Mouse (Mus musculus): ENCODE measurements around the gene Psmc5. TPM values are rescaled to one million over a fixed set of nuclear protein-coding genes. Genes with fewer than 3 reads are reported as not detected.

Psmc5 gene
- total RNA-seq, 2 experiments from 2014 or later: 107 to 109 TPM

DNA sequence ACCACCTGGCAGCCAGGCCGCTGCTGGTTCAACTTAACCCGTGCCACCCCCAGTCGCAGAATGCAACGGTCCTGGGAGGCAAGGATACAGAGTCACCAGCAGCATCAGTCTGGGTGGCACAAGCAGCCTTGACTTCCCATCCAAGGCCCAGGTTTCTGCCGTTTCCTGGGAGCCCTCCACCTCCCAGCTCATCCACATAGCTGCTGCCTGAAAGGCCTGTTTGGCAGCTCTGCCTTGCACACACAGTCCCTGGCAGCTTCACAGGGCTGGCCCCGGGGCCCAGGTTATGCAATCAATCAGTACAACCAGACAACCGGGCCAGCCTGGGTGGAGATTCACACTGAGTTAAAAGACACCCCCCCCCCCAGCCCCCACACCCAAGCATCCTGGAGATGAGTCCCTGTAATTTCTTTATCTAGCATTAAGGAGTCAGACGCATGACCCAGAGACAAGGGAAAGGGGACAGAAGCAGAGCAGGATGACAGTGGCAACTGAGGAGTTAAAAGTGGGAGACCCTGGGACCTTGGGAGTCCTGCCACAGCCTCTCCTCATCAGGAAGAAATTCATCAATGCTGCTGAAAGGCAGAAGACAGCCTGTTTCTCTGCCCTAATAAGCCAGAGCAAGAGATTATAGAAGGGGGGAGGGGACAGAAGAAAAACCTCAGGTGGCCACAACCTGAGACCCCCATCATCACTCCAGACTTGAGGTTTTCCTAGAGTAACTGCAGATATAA, 12.5 kb downstream of the Psmc5 start:
- peak; percentile 79 to 80 for DNase-seq
- intact Hi-C loops (cut with DNase I): no loop called here

DNA sequence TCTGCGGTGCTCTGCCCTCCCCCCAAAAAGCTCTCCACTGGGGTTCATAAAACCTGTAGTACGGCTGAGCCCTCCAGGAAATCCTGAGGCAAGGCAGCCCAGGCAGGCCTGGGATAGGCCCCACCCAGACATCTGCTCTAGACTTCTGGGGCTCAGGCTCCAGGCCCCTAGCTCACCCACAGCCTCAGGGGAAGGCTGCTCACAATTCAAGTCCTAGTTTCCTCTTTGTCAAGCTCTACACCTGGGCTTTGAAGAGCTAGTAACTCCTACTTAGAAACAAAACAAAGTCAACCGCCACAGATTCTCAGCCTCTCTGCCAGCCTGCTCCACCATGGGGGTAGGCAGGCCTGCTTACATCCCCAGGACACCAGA, 13.1 kb downstream of the Psmc5 start:
- intact Hi-C loops (cut with DNase I): no loop called here
- DNase-seq: peak; percentile 41 to 43

DNA sequence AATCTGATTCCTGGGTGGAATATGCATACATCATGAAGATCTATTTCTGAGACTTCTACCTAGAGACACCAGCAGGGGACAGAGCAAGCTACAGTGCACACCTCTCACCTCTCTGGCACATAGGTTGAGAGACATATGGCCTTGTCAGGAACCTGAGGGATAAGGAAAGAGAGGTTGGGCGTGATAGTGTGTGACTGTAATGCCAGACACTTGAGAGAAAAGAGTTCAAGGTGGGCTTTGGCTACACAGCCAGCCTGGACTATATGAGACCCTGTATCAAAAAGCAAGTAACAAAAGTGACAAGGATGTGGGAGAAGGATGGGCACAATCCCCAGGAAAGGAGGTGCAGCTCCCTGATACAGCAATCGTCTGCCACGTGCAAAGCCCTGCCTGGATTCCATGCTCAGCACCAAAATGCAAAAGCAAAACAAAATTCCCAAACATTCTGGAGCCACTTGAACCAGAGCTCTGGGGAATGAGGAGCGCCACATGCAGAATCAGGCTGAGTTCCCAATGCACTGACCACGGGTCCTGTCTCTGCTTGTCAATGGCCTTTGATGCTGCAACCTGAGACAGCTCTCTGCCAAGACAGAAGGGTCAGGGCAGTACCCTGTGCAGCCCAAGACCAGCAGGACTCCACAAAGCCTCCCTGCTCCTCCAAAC, 15.3 kb downstream of the Psmc5 start:
- DNase-seq: peak in 1 of 2 experiments; percentile 36
- intact Hi-C loops (cut with DNase I): no loop called here

DNA sequence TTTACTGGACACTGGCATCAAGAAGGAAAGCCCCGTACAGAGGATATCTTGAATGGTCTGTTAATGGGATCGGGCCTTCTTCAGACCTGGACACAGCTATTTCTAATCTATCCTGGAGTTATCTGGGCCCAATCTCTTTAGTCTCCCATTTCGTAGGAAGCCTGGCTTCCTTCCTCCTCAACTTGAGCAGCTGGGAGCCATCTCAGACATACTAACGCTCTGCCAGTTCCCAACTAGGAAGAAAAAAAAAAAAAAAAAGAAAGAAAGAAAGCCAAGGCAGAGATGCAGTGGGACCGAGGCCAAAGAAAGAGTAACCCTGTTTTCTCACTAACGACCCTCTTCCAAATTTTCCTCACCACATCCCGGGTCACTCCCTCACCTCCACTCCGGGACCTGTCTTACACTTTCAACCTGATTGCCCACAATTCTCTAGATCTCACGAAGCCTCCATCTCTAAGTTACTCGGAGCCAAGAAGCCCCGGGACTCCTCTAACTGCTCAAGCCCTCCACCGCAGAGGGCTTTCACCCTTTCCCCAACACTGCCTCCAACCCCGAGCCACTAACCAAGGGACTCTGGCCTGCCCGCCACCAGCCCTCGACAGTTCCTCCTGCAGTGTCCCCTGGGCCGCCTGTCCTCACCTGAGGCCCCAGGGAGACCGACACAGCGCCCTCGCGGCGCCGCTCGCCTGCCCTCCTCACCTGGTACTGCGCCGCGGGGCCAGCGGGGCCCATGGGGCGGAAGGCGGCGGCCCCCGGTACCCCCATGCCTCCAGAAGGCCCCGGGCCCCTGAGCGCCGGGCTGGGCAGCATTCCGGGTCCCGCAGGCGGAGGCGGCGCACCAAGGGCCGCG, 16.1 kb downstream of the Psmc5 start:
- DNase-seq: peak; percentile 23 to 71
- intact Hi-C loops (cut with DNase I): loop anchor here (1.0 kb wide), 1 partner anchor 16 kb away; the partner anchor contains the start of genes Ftsj3 and Psmc5

DNA sequence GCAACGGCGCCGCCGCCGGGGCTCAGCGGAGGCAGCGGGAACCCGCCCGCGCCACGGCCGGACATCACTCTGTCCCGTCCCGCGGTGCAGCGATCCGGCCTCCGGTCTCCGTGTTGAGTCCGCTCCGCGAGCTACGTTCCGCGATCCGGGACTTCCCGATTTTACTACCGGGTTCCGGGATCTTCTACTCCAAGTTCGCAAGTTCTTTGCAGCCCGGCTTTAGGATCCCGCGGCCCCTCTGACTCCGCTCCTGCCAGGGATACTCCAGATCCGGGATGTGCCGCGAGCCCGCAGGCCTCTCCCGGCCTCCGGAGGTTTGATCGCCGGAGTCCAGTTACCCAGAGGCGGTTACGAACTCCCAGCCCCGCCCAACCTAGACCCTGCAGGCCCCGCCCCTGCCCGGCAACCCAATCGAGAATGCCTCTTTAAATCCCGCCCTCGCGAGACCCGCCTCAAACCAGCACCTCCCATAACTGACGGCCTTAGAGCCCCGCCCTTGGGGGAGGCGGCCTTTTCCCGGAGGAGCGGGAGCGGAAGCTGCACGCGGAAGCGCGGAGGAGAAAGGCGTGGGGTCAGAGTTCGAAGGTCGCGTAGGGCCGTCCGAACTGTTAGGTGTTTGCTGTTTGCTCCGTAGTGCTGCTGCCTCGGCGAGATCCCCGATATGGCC, 16.8 kb downstream of the Psmc5 start, which contains the start of gene Smarcd2:
Gene Smarcd2 (minus strand): TSS at position 329 of the 667 bp plus-strand sequence.
- peak; percentile 100 for DNase-seq
- intact Hi-C loops (cut with DNase I): loop anchor here (1.0 kb wide), 1 partner anchor 16 kb away; the partner anchor contains the start of genes Ftsj3 and Psmc5

DNA sequence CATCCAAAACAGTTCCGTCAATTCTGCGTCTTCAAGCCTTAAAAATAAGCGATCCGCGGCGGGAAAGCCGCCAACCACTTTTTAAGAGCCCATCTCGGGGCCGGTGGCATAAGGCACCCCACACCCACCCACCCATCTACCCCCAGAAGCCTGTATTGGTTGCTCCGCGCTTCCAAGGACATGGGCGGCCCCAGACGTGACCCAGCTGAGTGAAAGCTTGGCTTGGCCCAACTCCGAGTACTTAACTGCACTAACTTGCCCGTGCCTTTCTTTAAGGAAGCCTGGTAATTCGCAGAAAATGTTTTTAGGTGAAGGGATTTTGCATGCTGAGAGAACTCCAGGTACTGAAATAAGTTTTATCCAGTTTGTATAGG, 17.3 kb downstream of the Psmc5 start:
- intact Hi-C loops (cut with DNase I): no loop called here
- no peak for DNase-seq

DNA sequence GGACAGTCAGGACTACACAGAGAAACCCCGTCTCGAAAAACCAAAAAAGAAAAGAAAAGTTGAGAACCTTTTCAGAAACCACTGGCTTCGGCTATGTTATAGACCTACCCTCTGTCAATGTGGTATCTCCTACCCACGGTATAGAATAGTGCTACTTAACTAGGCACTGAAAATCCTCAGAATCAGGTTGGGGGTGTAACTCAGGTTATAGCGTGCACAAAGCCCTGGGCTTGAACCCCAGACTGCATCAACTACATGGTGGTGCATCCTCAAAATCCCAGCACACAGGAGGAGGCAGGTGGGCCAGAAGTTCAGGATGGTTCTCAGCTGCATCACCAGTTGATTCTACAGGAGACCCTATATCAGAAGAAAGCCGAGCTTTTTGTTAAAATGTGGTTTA, 17.9 kb downstream of the Psmc5 start:
- intact Hi-C loops (cut with DNase I): no loop called here
- no peak for DNase-seq

DNA sequence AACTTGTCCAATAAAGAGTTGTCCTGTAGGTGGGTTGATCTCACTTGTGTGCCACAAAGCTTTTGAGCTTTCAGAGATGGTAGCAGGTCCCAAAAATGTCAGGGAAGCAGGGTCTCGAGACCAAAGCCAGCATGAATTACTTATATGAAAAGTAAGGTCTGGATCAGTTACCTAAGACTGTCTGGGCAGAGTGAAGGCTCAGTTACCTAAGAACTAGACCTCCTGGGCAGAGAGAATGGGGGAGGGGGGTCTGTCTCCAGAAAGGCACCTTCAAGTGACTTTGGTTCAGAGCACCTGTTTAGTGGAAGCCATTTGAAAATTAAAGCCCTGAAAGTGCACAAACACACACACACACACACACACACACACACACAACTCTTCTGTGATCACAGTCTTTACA, 18.4 kb downstream of the Psmc5 start:
- intact Hi-C loops (cut with DNase I): no loop called here
- DNase-seq: no peak

DNA sequence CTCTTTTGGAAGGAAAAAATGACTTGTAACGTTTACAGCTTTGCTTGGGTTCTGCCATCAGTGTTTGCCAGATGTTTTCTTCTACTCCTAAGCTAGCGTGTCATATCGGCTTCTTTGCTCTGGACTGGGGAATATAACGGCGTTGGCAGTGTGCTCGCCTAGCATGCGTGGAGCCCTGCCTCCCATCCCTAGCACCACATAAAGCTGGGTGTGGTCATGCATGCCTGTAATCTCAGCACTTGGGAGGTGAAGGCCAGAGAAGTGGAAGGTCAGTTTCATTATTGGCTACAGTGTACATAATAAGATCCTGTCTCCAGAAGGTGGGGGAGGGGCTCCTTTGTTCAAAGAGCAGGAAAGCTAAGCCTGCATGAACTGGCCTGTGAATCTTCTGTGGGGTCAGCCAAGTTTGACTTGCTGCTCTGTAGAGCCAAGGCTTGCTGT, 19.0 kb downstream of the Psmc5 start:
- intact Hi-C loops (cut with DNase I): no loop called here
- DNase-seq: peak; percentile 55 to 64

DNA sequence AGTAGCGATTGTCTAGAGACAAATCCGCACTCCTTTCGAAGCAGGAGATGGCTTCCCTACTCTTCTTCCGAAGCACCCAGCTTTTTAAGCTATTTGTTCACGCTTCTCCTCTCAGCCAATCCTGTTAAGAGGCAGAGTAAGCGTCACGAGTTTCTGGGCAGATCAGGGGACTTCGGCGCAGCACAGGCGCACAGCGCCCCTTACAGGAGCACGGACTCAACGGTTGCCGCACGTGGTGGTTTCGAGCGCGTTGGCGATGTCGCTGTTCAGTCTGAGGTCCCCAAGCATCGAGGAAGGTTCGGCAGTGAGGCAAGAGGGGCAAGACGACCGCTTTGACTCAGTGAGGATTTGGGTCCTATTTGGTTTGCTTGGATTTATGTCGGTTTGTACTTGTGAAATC, 20.5 kb downstream of the Psmc5 start, which contains the start of gene Tcam1:
Gene Tcam1 (plus strand): TSS at position 219 of the 400 bp plus-strand sequence.
- peak; percentile 94 to 97 for DNase-seq
- intact Hi-C loops (cut with DNase I): no loop called here

DNA sequence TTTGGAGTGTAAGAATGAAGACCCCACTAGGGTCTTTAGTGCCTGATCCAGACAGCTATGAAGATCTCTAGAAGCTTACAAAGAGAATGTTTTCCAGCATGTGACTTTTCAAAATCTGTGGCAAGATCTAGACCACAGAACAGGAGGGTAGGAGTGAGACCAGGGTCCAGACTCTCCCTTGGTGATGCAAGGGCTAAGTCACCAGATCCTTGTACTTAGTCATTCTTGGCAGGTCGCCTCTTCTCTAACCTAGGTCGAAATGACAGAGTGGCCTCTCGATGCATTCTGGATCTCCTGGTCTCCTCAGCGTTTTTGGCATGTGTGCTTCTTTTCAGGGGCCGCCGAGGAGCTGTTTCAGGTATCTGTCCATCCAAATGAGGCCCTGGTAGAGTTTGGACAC, 26.5 kb downstream of the Psmc5 start:
- intact Hi-C loops (cut with DNase I): no loop called here
- no peak for DNase-seq

DNA sequence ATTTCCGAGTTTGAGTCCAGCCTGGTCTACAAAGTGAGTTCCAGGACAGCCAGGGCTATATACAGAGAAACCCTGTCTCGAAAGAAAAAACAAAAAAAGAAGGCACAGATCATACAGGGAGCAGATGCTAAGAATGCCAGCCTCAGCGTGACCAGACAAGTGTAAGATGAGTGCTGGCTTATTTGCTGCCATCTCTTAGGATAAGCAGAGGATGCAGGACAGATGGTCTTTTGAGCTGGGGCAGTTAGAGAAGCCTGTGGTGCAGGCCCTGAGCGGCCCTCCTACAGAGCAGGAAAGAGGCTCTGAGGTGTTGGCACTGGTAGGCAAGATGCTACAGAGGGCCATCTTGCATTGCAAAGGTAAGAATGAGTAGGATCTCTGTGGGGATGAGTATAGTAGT, 27.4 kb downstream of the Psmc5 start:
- DNase-seq: no peak
- intact Hi-C loops (cut with DNase I): no loop called here

DNA sequence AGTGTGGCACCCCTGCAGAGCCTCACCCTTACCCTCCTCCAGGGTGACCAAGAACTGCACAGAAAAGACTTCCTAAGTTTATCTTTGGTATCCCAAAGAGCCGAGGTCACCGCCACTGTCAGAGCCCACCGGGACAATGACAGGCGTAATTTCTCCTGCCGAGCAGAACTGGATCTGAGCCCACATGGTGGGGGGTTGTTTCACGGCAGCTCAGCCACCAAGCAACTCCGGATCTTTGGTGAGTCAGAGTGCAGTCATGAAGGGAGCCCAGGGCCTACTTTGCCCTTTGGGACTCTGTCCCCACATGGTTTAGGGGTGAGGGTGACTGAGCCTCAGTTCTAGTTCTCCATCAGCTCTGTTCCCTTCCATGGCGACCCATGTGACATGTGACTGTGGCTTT, 28.2 kb downstream of the Psmc5 start:
- intact Hi-C loops (cut with DNase I): no loop called here
- no peak for DNase-seq

DNA sequence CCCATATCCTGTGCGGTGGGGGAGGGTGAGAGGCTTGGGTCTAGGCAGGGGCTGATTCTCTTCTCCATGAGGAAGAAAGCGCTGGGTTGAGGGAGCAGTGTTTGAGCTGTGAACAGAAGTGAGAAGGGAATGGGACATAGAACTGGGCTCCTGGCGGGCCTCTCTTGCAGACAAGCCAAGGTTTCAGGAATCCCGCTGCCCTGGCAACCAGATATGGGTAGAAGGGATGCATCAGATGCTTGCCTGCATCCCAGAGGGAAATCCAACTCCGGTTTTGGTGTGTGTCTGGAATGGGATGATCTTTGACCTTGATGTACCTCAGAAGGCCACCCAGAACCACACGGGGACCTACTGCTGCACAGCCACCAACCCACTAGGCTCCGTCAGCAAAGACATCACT, 30.3 kb downstream of the Psmc5 start:
- DNase-seq: no peak
- intact Hi-C loops (cut with DNase I): no loop called here

DNA sequence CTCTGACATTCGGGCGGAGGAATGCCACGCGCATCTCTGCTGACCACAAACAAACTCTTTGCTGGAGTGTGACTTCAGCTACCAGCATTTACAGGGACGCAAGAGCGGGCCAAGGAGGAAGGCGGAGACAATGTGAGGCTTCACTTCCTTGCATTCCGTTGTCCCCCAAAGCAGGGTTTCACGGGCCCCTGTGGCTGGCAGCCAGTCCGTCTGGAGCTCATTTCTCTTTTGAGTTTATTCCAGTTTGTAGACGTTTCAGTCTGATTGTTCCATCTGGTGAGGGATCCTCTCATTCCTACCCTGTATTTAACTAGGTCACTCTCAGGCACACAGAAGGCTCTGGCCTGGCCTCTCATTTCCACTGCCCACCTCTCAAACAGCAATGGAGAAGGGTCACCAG, 31.0 kb downstream of the Psmc5 start:
- intact Hi-C loops (cut with DNase I): no loop called here

DNA sequence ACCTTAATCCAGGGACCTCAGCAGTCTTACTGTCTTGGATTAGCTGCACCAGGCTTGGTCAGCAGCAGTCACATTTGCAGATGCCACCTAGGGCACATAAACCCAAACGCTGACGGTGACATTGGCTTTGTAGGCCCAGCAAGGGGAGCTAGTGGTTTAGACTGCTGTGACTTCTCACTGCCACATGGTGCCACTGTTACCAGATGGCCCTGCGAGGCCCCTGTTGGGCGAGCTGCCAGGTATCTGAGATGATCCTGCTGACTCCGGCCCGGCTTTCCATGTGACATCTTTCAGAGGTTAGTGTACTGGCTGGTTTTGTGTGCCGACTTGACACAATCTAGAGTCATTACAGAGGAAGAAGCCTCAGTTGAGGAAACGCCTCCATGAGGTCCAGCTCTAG, 33.4 kb downstream of the Psmc5 start:
- peak; percentile 83 to 87 for DNase-seq

More for the DNA sequence above, 31.0 kb downstream of the Psmc5 start:
- DNase-seq: no peak

DNA sequence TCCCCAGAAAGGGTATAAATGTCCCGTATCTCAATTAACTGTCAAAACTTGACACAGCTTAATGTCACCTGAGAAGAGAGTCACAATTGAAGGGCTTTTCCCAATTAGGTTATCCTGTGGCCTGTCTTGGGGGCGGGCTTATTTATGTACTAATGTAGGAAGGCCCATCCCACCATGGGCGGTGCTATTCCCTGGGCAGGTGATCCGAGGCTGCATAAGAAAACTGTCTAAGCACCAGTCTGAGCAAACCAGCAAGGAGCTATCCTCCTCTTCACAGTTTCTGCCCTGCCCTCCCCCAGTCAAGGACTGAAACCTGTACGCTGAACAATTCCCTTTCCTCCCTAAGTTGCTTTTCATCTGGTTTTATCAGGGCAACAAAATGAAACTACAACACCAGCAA, 34.4 kb downstream of the Psmc5 start:
- intact Hi-C loops (cut with DNase I): no loop called here
- no peak for DNase-seq

More for the DNA sequence above, 33.4 kb downstream of the Psmc5 start:
- intact Hi-C loops (cut with DNase I): no loop called here

DNA sequence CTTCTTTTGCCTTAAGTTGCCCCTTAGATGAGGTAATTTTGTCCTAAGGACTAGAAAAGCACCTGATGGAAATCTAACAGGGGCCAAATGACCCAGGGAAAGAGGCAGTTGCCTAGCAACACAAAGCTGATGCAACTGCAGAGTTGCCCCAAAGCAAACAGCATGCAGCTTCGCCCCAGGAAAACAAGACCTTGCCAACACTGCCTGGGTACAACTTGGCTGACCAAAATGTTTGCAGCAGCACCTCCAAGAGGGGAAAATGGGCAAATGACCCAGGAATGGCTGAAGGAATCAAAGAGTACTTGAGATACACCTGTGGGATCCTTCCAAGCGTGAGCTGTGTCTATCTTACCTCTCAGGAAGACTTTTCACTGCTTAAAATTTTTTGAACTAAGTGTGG, 35.9 kb downstream of the Psmc5 start:
- intact Hi-C loops (cut with DNase I): no loop called here
- no peak for DNase-seq

DNA sequence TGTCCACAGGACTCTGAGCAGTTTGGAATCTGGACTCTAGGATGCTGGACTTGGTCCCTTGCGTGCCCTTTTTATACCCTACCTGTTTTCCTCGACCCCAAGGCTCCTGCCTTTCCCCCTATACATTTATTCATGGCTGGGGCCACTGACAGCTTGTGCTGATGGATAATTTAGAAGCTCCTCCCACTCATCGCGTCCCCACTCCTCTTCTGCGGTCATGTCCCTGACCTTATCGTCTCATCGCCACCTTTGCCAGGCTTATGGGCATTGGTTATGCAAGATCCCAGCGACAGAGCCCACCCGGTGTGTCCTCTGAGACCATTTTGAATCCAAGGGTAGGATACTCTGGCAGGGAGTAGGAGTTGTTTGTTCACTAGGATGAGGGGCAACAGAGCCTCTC, 45.8 kb downstream of the Psmc5 start, which contains the start of gene Gh:
Gene Gh (minus strand): TSS at position 101 of the 400 bp plus-strand sequence.
- DNase-seq: no peak
- intact Hi-C loops (cut with DNase I): loop anchor here (1.0 kb wide), 2 partner anchors 65 to 91 kb away; no protein-coding TSS in a partner anchor

DNA sequence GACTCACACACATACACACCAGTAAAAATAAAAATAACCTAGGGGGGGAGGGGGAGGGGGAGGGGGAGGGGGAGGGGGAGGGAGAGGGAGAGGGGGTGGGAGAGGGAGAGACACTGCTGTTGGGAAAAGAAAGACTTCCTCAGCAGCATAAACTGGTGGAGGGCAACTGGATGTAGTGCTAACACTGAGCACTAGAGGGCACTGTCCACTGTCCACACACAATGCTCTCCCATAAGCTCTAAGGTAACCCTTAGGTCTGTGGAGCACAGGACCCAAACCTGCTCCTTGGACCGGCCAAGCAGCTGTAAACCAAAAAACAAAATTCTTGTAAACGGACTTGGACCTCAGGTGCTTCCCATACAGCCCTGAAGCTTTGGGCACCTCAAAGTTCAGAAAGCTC, 46.7 kb downstream of the Psmc5 start:
- peak; percentile 60 to 80 for DNase-seq
- intact Hi-C loops (cut with DNase I): loop anchor here (1.0 kb wide), 3 partner anchors 24 to 90 kb away; no protein-coding TSS in a partner anchor

Measured in heart, postnatal 10 days (tissue).